Comparison of ENCODE assay signal across 16 mouse cellular contexts in the genomic region with DNA sequence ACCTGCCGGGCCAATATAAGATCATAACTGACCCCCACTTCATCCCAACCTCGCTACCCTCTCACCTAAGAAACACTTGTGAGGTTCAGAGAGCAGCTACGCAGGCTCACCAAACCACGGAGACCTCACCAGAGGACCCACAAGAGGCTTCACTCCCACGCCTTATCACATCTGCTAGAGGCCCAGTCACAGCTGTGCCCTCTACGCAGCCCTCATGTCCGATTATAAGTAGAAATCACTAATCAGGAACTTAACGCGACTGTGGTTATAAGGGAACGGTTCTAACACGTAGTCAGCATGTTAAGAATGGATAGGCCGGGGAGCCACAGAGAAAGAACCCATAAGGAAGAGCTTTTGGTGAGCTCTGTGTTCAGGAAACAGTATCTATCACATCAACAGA.
"Had no signal": no experiment of that assay in that cellular context is flagged by ENCODE, and none has a peak within 500 bp of the region (broad histone marks: within the 10 kb centered on the region; RNA-seq: fewer than 3 reads in every experiment).

No protein-coding gene starts in this region.

- H3K9ac ChIP-seq: kidney, embryonic 15.5 days; limb, embryonic 13.5 days; neural tube, embryonic 13.5 days had no signal

- ATAC-seq: intestine, embryonic 16.5 days; lung, postnatal 0 days; midbrain, embryonic 16.5 days had no signal

- H3K27ac ChIP-seq: kidney, embryonic 15.5 days; limb, embryonic 13.5 days; neural tube, embryonic 13.5 days had no signal

- H3K27me3 ChIP-seq: kidney, embryonic 15.5 days; limb, embryonic 13.5 days; neural tube, embryonic 13.5 days had no signal

- DNase-seq: kidney, postnatal 14 days; layer of hippocampus, adult 9-11 months; layer of hippocampus, postnatal 36 days; left cerebral cortex, postnatal 4 days; lung, adult 2 months; lung, postnatal 36 days; retina, postnatal 1 day; right cerebral cortex, postnatal 25 days; thymus, postnatal 36 days had no signal

- H3K4me1 ChIP-seq: kidney, embryonic 15.5 days; neural tube, embryonic 13.5 days had no signal

- H3K4me3 ChIP-seq: kidney, embryonic 15.5 days; limb, embryonic 13.5 days; neural tube, embryonic 13.5 days had no signal

- H3K4me2 ChIP-seq: kidney, embryonic 15.5 days; limb, embryonic 13.5 days; midbrain, embryonic 11.5 days; neural tube, embryonic 13.5 days had no signal

- H3K9me3 ChIP-seq: kidney, embryonic 15.5 days; limb, embryonic 13.5 days; neural tube, embryonic 13.5 days had no signal

- H3K36me3 ChIP-seq: kidney, embryonic 15.5 days; limb, embryonic 13.5 days; neural tube, embryonic 13.5 days had no signal
